Mouse (Mus musculus) liver, embryonic 14 days (tissue): ENCODE results near the gene Fam32a. TPM values are rescaled to one million over a fixed set of nuclear protein-coding genes. Genes with fewer than 3 reads are reported as not detected.

Experiments
- polyA plus RNA-seq: library from polyadenylated mRNA; depleted of rRNA; stranded (reverse); fragments of >200 nt; gene quantifications from 2 replicates; pipeline ENCODE4 v1.2.3, GENCODE M21; 2012; rRNA removed

Gene Fam32a
- polyA plus RNA-seq, result 28.7 and 30.2 TPM in 2 replicates

DNA sequence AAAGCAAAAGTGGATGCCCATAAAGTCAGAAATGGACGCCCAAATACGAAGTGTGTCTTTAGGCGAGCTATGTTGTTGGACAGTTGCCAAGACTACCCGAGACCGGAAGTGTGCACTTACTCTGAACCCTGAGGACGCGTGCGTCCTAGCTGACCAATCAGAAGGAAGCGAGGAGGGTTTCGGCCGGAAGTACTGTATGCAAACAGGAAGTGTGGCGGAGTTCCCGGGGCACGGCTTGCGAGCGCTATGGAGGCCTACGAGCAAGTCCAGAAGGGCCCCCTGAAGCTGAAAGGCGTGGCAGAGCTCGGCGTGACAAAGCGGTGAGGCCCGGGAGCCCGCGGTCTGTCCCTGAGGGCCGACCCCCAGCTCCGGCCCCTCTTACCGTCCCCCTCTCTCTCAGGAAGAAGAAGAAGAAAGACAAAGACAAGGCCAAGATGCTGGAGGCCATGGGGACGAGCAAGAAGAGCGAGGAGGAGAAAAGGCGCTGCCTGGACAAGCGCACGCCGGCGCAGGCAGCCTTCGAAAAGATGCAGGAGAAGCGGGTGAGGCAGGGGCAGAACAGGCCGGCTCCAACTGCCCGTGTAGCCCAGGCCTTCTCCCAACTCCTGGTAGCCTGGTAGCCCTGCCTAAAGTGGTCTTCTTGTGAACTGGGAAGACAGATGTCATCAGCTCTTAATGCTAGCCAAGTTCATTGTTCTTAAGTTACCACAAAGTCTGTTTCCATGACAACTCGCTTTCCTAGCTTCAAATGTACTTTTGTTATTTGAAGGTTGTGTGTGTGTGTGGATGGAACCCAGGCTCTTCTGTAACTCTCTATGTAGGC, at the start of gene Fam32a:
Gene Fam32a, plus strand, starts transcription at position 190 of the 823 bp plus-strand sequence.

DNA sequence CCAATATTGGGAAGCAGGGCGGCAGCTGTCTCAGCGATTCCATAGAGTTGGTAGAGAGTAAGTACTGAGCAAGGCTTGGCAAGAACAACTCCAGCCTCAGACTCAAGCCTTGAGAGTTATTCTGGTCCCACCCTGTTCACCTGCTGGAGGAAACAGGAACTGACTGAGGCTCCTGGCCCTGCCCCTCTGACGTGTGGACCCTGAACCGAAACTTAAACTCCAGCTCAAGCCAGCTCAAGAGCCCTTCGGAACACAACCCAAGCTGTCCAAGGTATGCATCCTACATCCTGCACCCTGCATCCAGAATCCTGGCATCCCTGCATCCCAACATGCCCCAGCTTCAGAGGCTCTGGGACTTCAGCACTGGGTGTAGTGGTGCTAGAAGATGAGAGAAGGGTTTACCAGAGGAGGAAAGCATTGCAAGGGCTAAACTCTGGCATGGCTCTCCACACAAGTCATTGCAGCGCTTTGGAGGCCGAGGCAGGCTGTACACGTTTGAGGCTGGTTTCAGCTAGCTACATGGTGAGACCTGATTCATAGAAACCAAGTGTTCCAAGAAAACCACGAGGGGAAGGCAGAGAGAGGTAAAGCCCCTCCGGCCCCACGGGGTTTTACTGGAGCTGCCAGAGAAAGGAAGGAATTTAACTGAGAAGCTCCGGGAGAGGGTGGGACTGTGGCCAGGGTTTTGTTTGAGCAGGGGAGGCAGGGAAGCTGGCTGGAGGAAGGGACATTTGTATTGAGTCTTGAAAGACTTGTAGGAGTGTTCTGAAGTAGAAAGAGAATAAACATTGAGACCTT, 29.9 kb upstream of the Fam32a start, which contains the start of gene Hsh2d:
Gene Hsh2d, plus strand, starts transcription at position 222 of the 798 bp plus-strand sequence.

DNA sequence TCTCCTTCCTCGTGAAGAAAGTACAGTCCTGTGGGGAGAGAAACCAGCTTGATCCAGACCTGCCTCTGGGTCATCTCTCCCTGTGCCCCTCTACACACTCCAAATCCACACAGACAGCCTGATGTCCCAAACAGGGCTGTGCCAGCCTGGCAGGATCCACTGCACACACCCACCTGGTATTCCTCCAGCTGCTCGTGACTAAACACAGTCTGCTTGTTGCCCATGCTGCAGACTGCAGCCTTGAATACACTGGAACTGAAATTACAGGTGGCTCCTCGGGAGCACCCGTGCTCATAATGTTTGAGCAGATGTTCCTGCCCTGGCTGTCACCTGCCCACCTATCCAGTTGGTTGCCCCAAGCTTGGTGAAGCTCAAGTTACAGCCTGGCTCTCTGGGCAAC, 6.8 kb upstream of the Fam32a start, which contains the start of gene Cib3:
Gene Cib3, minus strand, starts transcription at position 87 of the 400 bp plus-strand sequence.

DNA sequence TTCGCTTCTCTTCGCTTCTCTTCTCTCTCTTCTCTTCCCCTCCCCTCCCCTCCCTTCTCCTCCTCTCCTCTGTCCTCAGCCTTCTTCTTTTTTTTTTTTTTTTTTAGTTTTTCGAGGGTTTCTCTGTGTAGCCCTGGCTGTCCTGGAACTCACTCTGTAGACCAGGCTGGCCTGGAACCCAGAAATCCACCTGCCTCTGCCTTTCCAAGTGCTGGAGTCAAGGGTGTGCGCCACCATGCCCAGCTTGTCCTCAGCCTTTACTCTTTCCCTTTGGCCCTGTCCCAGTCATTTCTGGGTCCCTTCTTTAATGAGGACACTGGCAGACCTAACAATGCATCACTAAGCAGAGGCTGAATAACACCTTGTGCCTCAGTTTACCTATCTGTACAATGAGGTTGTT, 6.0 kb upstream of the Fam32a start, which contains the start of gene Gm11034:
Gene Gm11034, minus strand, starts transcription at position 101 of the 400 bp plus-strand sequence.

DNA sequence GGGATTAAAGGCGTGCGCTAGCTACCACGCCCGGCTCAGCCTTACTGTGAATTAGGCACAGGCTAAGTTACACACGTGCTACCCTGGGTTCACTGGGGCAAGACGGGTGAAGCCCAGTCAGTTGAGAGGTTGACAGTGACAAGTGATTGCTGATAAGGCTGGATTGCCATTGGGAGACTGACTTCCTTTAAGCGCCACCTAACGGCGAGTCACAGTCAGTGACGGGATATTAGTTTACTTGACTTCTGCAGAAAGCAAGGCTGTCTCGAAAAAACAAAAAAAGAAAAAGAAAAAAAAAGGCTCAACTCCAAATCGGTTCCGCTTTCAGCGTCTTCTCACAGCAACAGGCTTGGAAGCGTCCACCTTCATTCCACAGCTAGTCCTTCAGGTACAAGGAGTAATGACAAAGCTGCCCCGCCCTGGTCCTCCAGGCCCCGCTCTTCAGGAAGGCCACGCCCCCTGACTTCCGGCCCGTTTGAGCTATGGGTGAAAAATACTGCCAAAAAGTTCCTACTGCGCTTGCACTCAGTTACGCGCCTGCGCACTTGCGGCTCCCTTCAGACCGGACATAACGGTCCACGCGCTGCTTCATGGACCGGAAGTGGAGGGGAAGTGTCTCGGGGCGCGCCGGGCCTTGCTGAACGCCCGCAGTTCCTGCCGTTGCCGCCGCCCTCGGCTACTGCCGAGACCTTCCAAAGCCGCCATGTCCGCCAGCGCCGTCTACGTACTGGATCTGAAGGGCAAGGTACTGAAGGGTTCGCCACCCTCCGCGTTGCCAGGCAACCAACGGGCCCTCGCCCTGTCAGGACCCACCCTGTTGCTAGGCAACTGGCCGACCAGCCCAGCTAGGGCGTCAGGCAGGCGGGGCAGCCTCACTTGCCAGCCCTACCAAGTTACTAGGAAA, 20.2 kb downstream of the Fam32a start, which contains the start of gene Ap1m1:
Gene Ap1m1, plus strand, starts transcription at position 520 of the 904 bp plus-strand sequence.

Other genes starting within 250 kb of the Fam32a start
- 0.83 and 1.2 TPM in 2 replicates for gene Cyp4f18, start 210.1 kb upstream of the Fam32a start, polyA plus RNA-seq
- not detected in 2 replicates for gene Olfr372, start 178.5 kb upstream of the Fam32a start, polyA plus RNA-seq
- gene Olfr373, start 136.6 kb upstream of the Fam32a start, polyA plus RNA-seq, result not detected in 2 replicates
- gene Olfr374, start 112.7 kb upstream of the Fam32a start, polyA plus RNA-seq, result not detected in 2 replicates
- gene Tpm4, start 84.8 kb upstream of the Fam32a start, polyA plus RNA-seq, result 54.5 and 55.8 TPM in 2 replicates
- 59.8 and 60.7 TPM in 2 replicates for gene Rab8a, start 58.5 kb upstream of the Fam32a start, polyA plus RNA-seq
- gene Hsh2d, start 30.1 kb upstream of the Fam32a start, polyA plus RNA-seq, result 0.14 and 0.36 TPM in 2 replicates
- not detected in 2 replicates for gene Cib3, start 6.9 kb upstream of the Fam32a start, polyA plus RNA-seq
- gene Gm11034, start 6.1 kb upstream of the Fam32a start, polyA plus RNA-seq, result not detected in 2 replicates
- gene Ap1m1, start 20.3 kb downstream of the Fam32a start, polyA plus RNA-seq, result 34.5 and 39.2 TPM in 2 replicates
- gene Gm10282, start 85.5 kb downstream of the Fam32a start, polyA plus RNA-seq, result 7.9 and 8.8 TPM in 2 replicates
- gene Klf2, start 99.3 kb downstream of the Fam32a start, polyA plus RNA-seq, result 3.1 TPM in 2 replicates
- 19.6 and 21.9 TPM in 2 replicates for gene Eps15l1, start 201.7 kb downstream of the Fam32a start, polyA plus RNA-seq
- gene Calr3, start 224.1 kb downstream of the Fam32a start, polyA plus RNA-seq, result 0.27 and 0.30 TPM in 2 replicates
- gene 1700030K09Rik, start 224.2 kb downstream of the Fam32a start, polyA plus RNA-seq, result 2.0 and 2.4 TPM in 2 replicates